Mouse (Mus musculus) stomach, postnatal 0 days (tissue): ENCODE measurements around the gene Actl10. TPM values are rescaled to one million over a fixed set of nuclear protein-coding genes. Genes with fewer than 3 reads are reported as not detected.

ENCODE experiments used
- ATAC-seq: fragments of 200-750 bp; cut with Nextera tagmentation; 2 replicates; pipeline ENCODE4 v1.8.0; 2017; ENCODE audit not compliant: low FRiP score, low TSS enrichment
- DNase-seq: peaks from one replicate; pipeline ENCODE4 v3.0.0-alpha.2; 2016; ENCODE audit warnings: low spot score
- H3K27ac ChIP-seq: fragments of 300-500 bp; sonication (generic); replicated peaks from 2 replicates; pipeline ENCODE4 v1.5.1; 2014; ENCODE audit warnings: mild to moderate bottlenecking, control low read depth
- H3K27me3 ChIP-seq: fragments of 300-500 bp; sonication (generic); 2 replicates; pipeline ENCODE4 v1.6.1; 2014; ENCODE audit warnings: low read length; ENCODE audit not compliant: control insufficient read depth, insufficient read depth
- H3K36me3 ChIP-seq: fragments of 300-500 bp; sonication (generic); 2 replicates; pipeline ENCODE4 v1.6.1; 2014; ENCODE audit warnings: low read length, mixed read lengths; ENCODE audit not compliant: control insufficient read depth, insufficient read depth
- H3K4me1 ChIP-seq: fragments of 300-500 bp; sonication (generic); replicated peaks from 2 replicates; pipeline ENCODE4 v1.6.1; 2014; ENCODE audit warnings: antibody characterized with exemption; ENCODE audit not compliant: control insufficient read depth, insufficient read depth
- H3K4me2 ChIP-seq: fragments of 300-500 bp; sonication (generic); replicated peaks from 2 replicates; pipeline ENCODE4 v1.6.1; 2014; ENCODE audit warnings: low read depth, mild to moderate bottlenecking, control low read depth, moderate library complexity
- H3K4me3 ChIP-seq: fragments of 300-500 bp; sonication (generic); 2 replicates; pipeline ENCODE4 v1.5.1; 2014; ENCODE audit warnings: low read depth, low read length, control low read depth
- H3K9ac ChIP-seq: fragments of 300-500 bp; sonication (generic); 2 replicates; pipeline ENCODE4 v1.6.1; 2014; ENCODE audit warnings: mild to moderate bottlenecking, low read length, control low read depth, mixed read lengths
- H3K9me3 ChIP-seq: fragments of 300-500 bp; sonication (generic); 2 replicates; pipeline ENCODE4 v1.6.1; 2016; ENCODE audit warnings: low read length; ENCODE audit not compliant: control insufficient read depth
- CTCF ChIP-seq: IDR thresholded peaks from 2 replicates; pipeline ENCODE4 v1.5.1; 2016; ENCODE audit warnings: antibody characterized with exemption, low read depth, mild to moderate bottlenecking, moderate library complexity
- EP300 ChIP-seq: optimal IDR thresholded peaks from 2 replicates; pipeline ENCODE3; 2016; ENCODE audit warnings: antibody characterized with exemption
- WGBS: fragments of 180-500 bp; shearing (Covaris S2); extraction: QIAGEN DNeasy Blood & Tissue Kit; methylation state at CpG from one replicate; pipeline ENCODE4 v1.1.7; 2014; 5-methylcytosine and 5-hydroxymethylcytosine counted together
- polyA plus RNA-seq: library from polyadenylated mRNA; unstranded; fragments of >200 nt; fragmentation: Nextera tagmentation; extraction: Ambion mirVana; gene quantifications from 2 replicates; pipeline ENCODE4 v1.2.1, GENCODE M21; 2015

Actl10 gene
- polyA plus RNA-seq, 1 experiment from 2014 or later, result not detected

- H3K9ac ChIP-seq, result no peak overlapping the region
- no peaks in the 10 kb centered on the region for H3K27me3 ChIP-seq
- no peak overlapping the region for H3K4me3 ChIP-seq
- no peaks in the 10 kb centered on the region for H3K36me3 ChIP-seq
- DNase-seq (no peak), ATAC-seq (no peak)
- H3K9me3 ChIP-seq, result no peaks in the 10 kb centered on the region
- H3K4me1 ChIP-seq, result no peaks in the 10 kb centered on the region
- 59% methylated on average over 12 of the region's 12 CpGs for whole genome bisulfite sequencing
- no peak for TF ChIP-seq EP300
- TF ChIP-seq CTCF, result no peak
- H3K27ac ChIP-seq, result no peak overlapping the region
- no peak overlapping the region for H3K4me2 ChIP-seq
Measured at GRCm38 (mm10) chr2:154576876-154577743, 25.5 kb downstream of the Actl10 start.

- DNase-seq (no peak), ATAC-seq (no peak)
- TF ChIP-seq EP300 (no peak), CTCF (no peak)
- 92% methylated on average over 6 of the region's 6 CpGs for WGBS
- Histone ChIP-seq H3K27me3 (no peaks in the 10 kb centered on the region), H3K4me3 (no peak overlapping the region), H3K4me2 (no peak overlapping the region), H3K36me3 (no peaks in the 10 kb centered on the region), H3K27ac (no peak overlapping the region), H3K4me1 (no peaks in the 10 kb centered on the region), H3K9me3 (no peaks in the 10 kb centered on the region), H3K9ac (no peak overlapping the region)
Measured at GRCm38 (mm10) chr2:154577744-154578067, 26.1 kb downstream of the Actl10 start.

DNA sequence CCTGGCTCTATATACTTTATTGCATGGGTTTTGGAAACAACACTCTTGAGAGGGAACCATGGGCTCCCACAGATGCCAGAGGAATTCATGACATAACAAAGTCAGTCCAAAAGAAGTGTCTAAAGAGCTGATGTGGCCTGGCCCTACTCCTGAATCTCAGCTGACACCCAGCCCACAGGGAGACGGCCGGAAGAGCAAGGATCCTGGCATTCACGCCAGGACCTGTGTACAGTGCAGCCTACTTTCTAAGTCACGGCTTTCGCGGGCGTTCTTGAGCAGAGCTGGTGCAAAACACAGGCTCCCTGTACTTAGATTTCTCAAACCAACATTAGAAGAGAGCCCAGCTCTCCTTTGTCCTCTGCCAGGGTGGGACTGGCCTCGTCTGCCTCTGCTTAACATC lies 29.0 kb downstream of the Actl10 start:
- no peak overlapping the region for H3K4me3 ChIP-seq
- peak overlapping the region; percentile 63 for H3K27ac ChIP-seq
- no peak for TF ChIP-seq EP300
- TF ChIP-seq CTCF, result no peak
- no peaks in the 10 kb centered on the region for H3K27me3 ChIP-seq
- H3K4me1 ChIP-seq, result no peaks in the 10 kb centered on the region
- no peaks in the 10 kb centered on the region for H3K9me3 ChIP-seq
- no peak overlapping the region for H3K9ac ChIP-seq
- no peaks in the 10 kb centered on the region for H3K36me3 ChIP-seq
- ATAC-seq (peak; percentile 34; the same call in 1 of the 2 replicates), DNase-seq (no peak)
- no peak overlapping the region for H3K4me2 ChIP-seq
- WGBS, result 58% methylated on average over 8 of the region's 8 CpGs

- Histone ChIP-seq H3K4me1 (no peaks in the 10 kb centered on the region), H3K9me3 (no peaks in the 10 kb centered on the region), H3K4me3 (no peak overlapping the region), H3K27me3 (no peaks in the 10 kb centered on the region), H3K4me2 (no peak overlapping the region), H3K27ac (no peak overlapping the region; the same call in 1 of the 2 replicates), H3K9ac (no peak overlapping the region), H3K36me3 (no peaks in the 10 kb centered on the region)
- 79% methylated on average over 1 of the region's 1 CpGs for WGBS
- TF ChIP-seq CTCF (peak; percentile 44), EP300 (no peak)
- DNase-seq (no peak), ATAC-seq (no peak)
Measured at GRCm38 (mm10) chr2:154581421-154581820, 29.8 kb downstream of the Actl10 start.

DNA sequence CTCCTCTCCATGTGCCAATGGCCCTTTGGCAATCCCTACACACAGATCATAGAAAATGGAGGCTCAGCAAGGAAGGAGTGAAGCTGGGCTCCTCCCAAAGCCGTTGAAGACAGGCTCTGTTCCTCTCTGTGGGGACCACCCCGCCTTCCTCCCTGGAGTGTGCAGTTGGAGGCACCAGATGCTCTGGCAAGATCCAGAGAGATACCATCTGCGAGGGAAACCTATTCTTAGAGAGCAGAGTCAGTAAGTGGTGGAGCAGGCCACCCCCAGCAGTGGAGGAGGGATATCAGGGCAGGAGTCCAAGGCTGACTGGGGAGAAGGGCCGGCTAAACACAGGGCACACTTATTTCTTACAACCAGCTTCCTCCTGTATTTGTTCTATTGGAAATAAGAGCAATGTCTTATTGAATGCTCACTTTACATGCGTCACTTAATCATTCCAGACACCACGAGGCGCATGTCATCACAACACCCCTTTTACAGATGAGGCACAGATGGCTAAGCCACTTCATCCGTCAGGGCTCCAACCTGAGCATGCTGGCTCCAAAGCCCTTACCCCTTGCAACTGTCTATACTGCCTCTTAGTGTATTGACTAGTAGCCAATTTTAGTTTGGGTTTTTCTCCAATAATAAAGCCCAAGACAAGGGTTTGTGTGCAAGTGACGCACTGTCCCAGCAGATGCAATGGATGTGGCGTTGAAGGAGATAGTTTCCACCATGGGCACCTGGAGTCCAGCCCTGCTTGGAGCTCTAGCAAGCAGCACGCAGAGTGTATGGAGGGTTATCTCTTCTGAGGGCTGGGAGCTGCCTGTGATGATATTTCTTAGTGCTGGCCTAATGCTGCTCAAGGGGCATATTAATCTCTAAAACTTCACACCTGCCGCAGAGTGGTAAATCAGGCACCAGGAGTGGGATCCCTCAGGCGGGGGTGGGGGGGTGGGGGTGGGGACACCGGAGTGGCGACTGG lies 32.6 kb downstream of the Actl10 start:
- no peak overlapping the region for H3K9ac ChIP-seq
- H3K27ac ChIP-seq, result no peak overlapping the region
- TF ChIP-seq CTCF, result no peak
- no peak for TF ChIP-seq EP300
- WGBS, result 54% methylated on average over 14 of the region's 15 CpGs
- DNase-seq, result no peak
- H3K4me2 ChIP-seq, result no peak overlapping the region
- peaks cover 2% of the 10 kb centered on the region; the same call in 1 of the 2 replicates for H3K36me3 ChIP-seq
- H3K9me3 ChIP-seq, result no peaks in the 10 kb centered on the region
- ATAC-seq, result no peak; the same call in 1 of the 2 replicates
- no peak overlapping the region for H3K4me3 ChIP-seq
- no peaks in the 10 kb centered on the region for H3K4me1 ChIP-seq
- no peaks in the 10 kb centered on the region for H3K27me3 ChIP-seq
